Mouse (Mus musculus) kidney, postnatal 25 days (tissue): ENCODE measurements at regions not wholly inside any gene's neighbourhood (a gene's known extent, or its start where the extent isn't known, plus 50 kb on each side); places are given as distances from the start of the nearest gene placed in this dataset.
A peak's percentile ranks its signal among the peaks of the same experiment; 100 is the strongest.

Source experiments
- DNase-seq, 2 experiments: peaks; one replicate each; pipeline ENCODE4 v3.0.0; 2021; ENCODE audit warnings: mixed read lengths in 2 of 2

- DNase-seq: peak; percentile 40 to 52
These were observed 74.6 kb upstream of the Pabpc5 start for GRCm38 (mm10) chrX:119852436-119852835.
